Mouse (Mus musculus) hindbrain, postnatal 0 days (tissue): ENCODE measurements around the gene Eif4enif1. TPM values are rescaled to one million over a fixed set of nuclear protein-coding genes. Genes with fewer than 3 reads are reported as not detected.
"Not testable (repeated sequence)": the region's sequence is repeated elsewhere in the genome, so short reads cannot be mapped to it uniquely, and the experiment has no call there.

Experiments
- ATAC-seq: fragments of 200-750 bp; cut with Nextera tagmentation; 2 replicates; pipeline ENCODE4 v1.8.0; 2017; ENCODE audit warnings: mild to moderate bottlenecking, moderate TSS enrichment, moderate library complexity
- DNase-seq: peaks from one replicate; pipeline ENCODE4 v3.0.0-alpha.2; 2015; ENCODE audit warnings: low spot score
- H3K27ac ChIP-seq: fragments of 300-500 bp; sonication (generic); 2 replicates; pipeline ENCODE4 v1.5.1; 2014; ENCODE audit warnings: mild to moderate bottlenecking
- H3K27me3 ChIP-seq: fragments of 300-500 bp; sonication (generic); 2 replicates; pipeline ENCODE4 v1.6.1; 2014; ENCODE audit warnings: low read length, mixed read lengths; ENCODE audit not compliant: insufficient read depth
- H3K36me3 ChIP-seq: fragments of 300-500 bp; sonication (generic); 2 replicates; pipeline ENCODE4 v1.6.1; 2014; ENCODE audit warnings: low read length, mixed read lengths; ENCODE audit not compliant: insufficient read depth
- H3K4me1 ChIP-seq: fragments of 300-500 bp; sonication (generic); 2 replicates; pipeline ENCODE4 v1.6.1; 2014; ENCODE audit warnings: antibody characterized with exemption, low read length, mixed read lengths; ENCODE audit not compliant: insufficient read depth
- H3K4me2 ChIP-seq: fragments of 300-500 bp; sonication (generic); 2 replicates; pipeline ENCODE4 v1.6.1; 2014; ENCODE audit warnings: low read depth, mild to moderate bottlenecking, low read length, moderate library complexity, mixed read lengths
- H3K4me3 ChIP-seq: fragments of 300-500 bp; sonication (generic); 2 replicates; pipeline ENCODE4 v1.5.1; 2014; ENCODE audit warnings: low read length
- H3K9ac ChIP-seq: fragments of 300-500 bp; sonication (generic); replicated peaks from 2 replicates; pipeline ENCODE4 v1.6.1; 2014; ENCODE audit warnings: mild to moderate bottlenecking, low read length, moderate library complexity, mixed read lengths
- H3K9me3 ChIP-seq: fragments of 300-500 bp; sonication (generic); 2 replicates; pipeline ENCODE4 v1.6.1; 2016; ENCODE audit warnings: low read length, mixed read lengths
- CTCF ChIP-seq: IDR thresholded peaks from 2 replicates; pipeline ENCODE4 v1.5.1; 2016; ENCODE audit warnings: antibody characterized with exemption, control low read depth, low read depth
- WGBS: fragments of 180-500 bp; shearing (Covaris S2); extraction: QIAGEN DNeasy Blood & Tissue Kit; methylation state at CpG from one replicate; pipeline ENCODE4 v1.1.7; 2014; 5-methylcytosine and 5-hydroxymethylcytosine counted together
- polyA plus RNA-seq: library from polyadenylated mRNA; unstranded; fragments of >200 nt; fragmentation: Nextera tagmentation; extraction: Ambion mirVana; gene quantifications from 2 replicates; pipeline ENCODE4 v1.2.1, GENCODE M21; 2015
- total RNA-seq: library from RNA; depleted of rRNA; stranded (reverse); fragments of >200 nt; gene quantifications from 2 replicates; pipeline ENCODE4 v1.2.3, GENCODE M21; 2014

Gene Eif4enif1
- total and polyA plus RNA-seq, 2 experiments from 2014 or later, result 35.3 to 42.1 TPM

GRCm38 (mm10) chr11:3180510-3181160, 21.6 kb upstream of the Eif4enif1 start:
- H3K4me1 ChIP-seq, H3K36me3 ChIP-seq, H3K9ac ChIP-seq, H3K27me3 ChIP-seq, H3K27ac ChIP-seq, H3K4me3 ChIP-seq, ATAC-seq, DNase-seq, H3K4me2 ChIP-seq, H3K9me3 ChIP-seq: not testable (repeated sequence)
- WGBS, result 70% methylated on average over 6 of the region's 6 CpGs

GRCm38 (mm10) chr11:3181250-3181649, 20.9 kb upstream of the Eif4enif1 start:
- H3K9me3 ChIP-seq, H3K27me3 ChIP-seq, H3K9ac ChIP-seq, H3K36me3 ChIP-seq, ATAC-seq, H3K27ac ChIP-seq, H3K4me3 ChIP-seq, H3K4me2 ChIP-seq, H3K4me1 ChIP-seq: not testable (repeated sequence)
- WGBS, result 63% methylated on average over 4 of the region's 4 CpGs
- DNase-seq, result peak; percentile 31

- not testable (repeated sequence) for DNase-seq, H3K4me2 ChIP-seq, H3K27me3 ChIP-seq, H3K9ac ChIP-seq, H3K4me3 ChIP-seq, ATAC-seq, H3K9me3 ChIP-seq, H3K36me3 ChIP-seq, H3K27ac ChIP-seq, H3K4me1 ChIP-seq
- WGBS, result 10% methylated on average over 1 of the region's 1 CpGs
Observed at GRCm38 (mm10) chr11:3181971-3182370, 20.2 kb upstream of the Eif4enif1 start.

GRCm38 (mm10) chr11:3182707-3183106, 19.5 kb upstream of the Eif4enif1 start:
- not testable (repeated sequence) for H3K27ac ChIP-seq, H3K36me3 ChIP-seq, DNase-seq, H3K4me3 ChIP-seq, H3K4me2 ChIP-seq, H3K27me3 ChIP-seq, ATAC-seq, H3K4me1 ChIP-seq, H3K9ac ChIP-seq, H3K9me3 ChIP-seq
- WGBS, result 95% methylated on average over 1 of the region's 1 CpGs

- H3K9me3 ChIP-seq, result no peaks in the 10 kb centered on the region
- TF ChIP-seq CTCF, result no peak
- no peaks in the 10 kb centered on the region for H3K36me3 ChIP-seq
- H3K27ac ChIP-seq, result no peak within 1 kb of the TSS
- 86% methylated on average over 25 of the region's 25 CpGs for WGBS
- no peak within 1 kb of the TSS for H3K4me2 ChIP-seq
- H3K27me3 ChIP-seq, result no peaks in the 10 kb centered on the region
- no peaks in the 10 kb centered on the region for H3K4me1 ChIP-seq
- DNase-seq (no peak), ATAC-seq (no peak)
- H3K9ac ChIP-seq, result no peak within 1 kb of the TSS
- H3K4me3 ChIP-seq, result no peak within 1 kb of the TSS
Observed at GRCm38 (mm10) chr11:3193363-3193762, 8.8 kb upstream of the Eif4enif1 start, which contains the start of gene Sfi1. TSS of gene Sfi1 (minus strand) at chr11:3193463.

GRCm38 (mm10) chr11:3200636-3201035, 1.6 kb upstream of the Eif4enif1 start:
- H3K27ac ChIP-seq, H3K4me2 ChIP-seq, ATAC-seq, H3K9me3 ChIP-seq, DNase-seq, H3K4me1 ChIP-seq, H3K27me3 ChIP-seq, H3K4me3 ChIP-seq, H3K36me3 ChIP-seq, H3K9ac ChIP-seq: not testable (repeated sequence)
- WGBS, result 95% methylated on average over 6 of the region's 7 CpGs

- ATAC-seq, result no peak
Observed at GRCm38 (mm10) chr11:3201326-3202230, 614 bp upstream of the Eif4enif1 start.

More at GRCm38 (mm10) chr11:3201326-3202230, 614 bp upstream of the Eif4enif1 start:
- Histone ChIP-seq H3K4me2 (peak overlapping the region; percentile 27), H3K4me3 (peak overlapping the region; percentile 35), H3K4me1 (no peaks in the 10 kb centered on the region), H3K27me3 (no peaks in the 10 kb centered on the region), H3K36me3 (peaks cover 4% of the 10 kb centered on the region; the same call in 1 of the 2 replicates), H3K27ac (no peak overlapping the region; the same call in 1 of the 2 replicates), H3K9ac (no peak overlapping the region; the same call in 1 of the 2 replicates), H3K9me3 (no peaks in the 10 kb centered on the region)
- WGBS, result 7% methylated on average over 16 of the region's 16 CpGs
- no peak for DNase-seq
- no peak for TF ChIP-seq CTCF
